Mouse (Mus musculus) heart, postnatal 0 days (tissue): ENCODE results near the gene AW551984. TPM values are rescaled to one million over a fixed set of nuclear protein-coding genes. Genes with fewer than 3 reads are reported as not detected.

Experiments used
- ATAC-seq: fragments of 200-750 bp; cut with Nextera tagmentation; 2 replicates; pipeline ENCODE4 v1.8.0; 2017; ENCODE audit warnings: low read depth, moderate number of reproducible peaks, moderate library complexity; ENCODE audit not compliant: insufficient read depth
- DNase-seq: peaks from one replicate; pipeline ENCODE4 v3.0.0-alpha.2; 2016; ENCODE audit warnings: low spot score
- H3K27ac ChIP-seq: fragments of 300-500 bp; sonication (generic); 2 replicates; pipeline ENCODE4 v1.5.1; 2014; ENCODE audit warnings: low read depth, mild to moderate bottlenecking
- H3K27me3 ChIP-seq: fragments of 300-500 bp; sonication (generic); 2 replicates; pipeline ENCODE4 v1.6.1; 2014; ENCODE audit warnings: low read length, mixed read lengths; ENCODE audit not compliant: control insufficient read depth, insufficient read depth
- H3K36me3 ChIP-seq: fragments of 300-500 bp; sonication (generic); replicated peaks from 2 replicates; pipeline ENCODE4 v1.6.1; 2014; ENCODE audit warnings: low read length, mixed read lengths; ENCODE audit not compliant: control insufficient read depth, insufficient read depth
- H3K4me1 ChIP-seq: fragments of 300-500 bp; sonication (generic); 2 replicates; pipeline ENCODE4 v1.6.1; 2014; ENCODE audit warnings: antibody characterized with exemption; ENCODE audit not compliant: control insufficient read depth, insufficient read depth
- H3K4me2 ChIP-seq: fragments of 300-500 bp; sonication (generic); 2 replicates; pipeline ENCODE4 v1.6.1; 2014; ENCODE audit warnings: low read depth, mild to moderate bottlenecking, low read length, moderate library complexity
- H3K4me3 ChIP-seq: fragments of 300-500 bp; sonication (generic); 2 replicates; pipeline ENCODE4 v1.5.1; 2014; ENCODE audit warnings: low read depth, low read length
- H3K9ac ChIP-seq: fragments of 300-500 bp; sonication (generic); replicated peaks from 2 replicates; pipeline ENCODE4 v1.6.1; 2014; ENCODE audit warnings: low read depth, low read length, mixed read lengths
- H3K9me3 ChIP-seq: fragments of 300-500 bp; sonication (generic); replicated peaks from 2 replicates; pipeline ENCODE4 v1.6.1; 2016; ENCODE audit warnings: low read length; ENCODE audit not compliant: control insufficient read depth
- CTCF ChIP-seq: IDR thresholded peaks from 2 replicates; pipeline ENCODE4 v1.5.1; 2016; ENCODE audit warnings: antibody characterized with exemption, control low read depth, low read depth
- EP300 ChIP-seq: IDR thresholded peaks from 2 replicates; pipeline ENCODE4 v1.6.1; 2016; ENCODE audit warnings: antibody characterized with exemption, low read depth
- whole genome bisulfite sequencing: fragments of 180-500 bp; shearing (Covaris S2); extraction: QIAGEN DNeasy Blood & Tissue Kit; methylation state at CpG from one replicate; pipeline ENCODE4 v1.1.7; 2014; 5-methylcytosine and 5-hydroxymethylcytosine counted together
- polyA plus RNA-seq: library from polyadenylated mRNA; unstranded; fragments of >200 nt; fragmentation: Nextera tagmentation; extraction: Ambion mirVana; gene quantifications from 2 replicates; pipeline ENCODE4 v1.2.1, GENCODE M21; 2015
- total RNA-seq: library from RNA; depleted of rRNA; stranded (reverse); fragments of >200 nt; gene quantifications from 2 replicates; pipeline ENCODE4 v1.2.3, GENCODE M21; 2014; ENCODE audit warnings: low replicate concordance; rRNA removed

AW551984 gene
- 5.6 and 6.9 TPM in 2 replicates for total RNA-seq
- polyA plus RNA-seq, result 2.1 and 2.2 TPM in 2 replicates

DNA sequence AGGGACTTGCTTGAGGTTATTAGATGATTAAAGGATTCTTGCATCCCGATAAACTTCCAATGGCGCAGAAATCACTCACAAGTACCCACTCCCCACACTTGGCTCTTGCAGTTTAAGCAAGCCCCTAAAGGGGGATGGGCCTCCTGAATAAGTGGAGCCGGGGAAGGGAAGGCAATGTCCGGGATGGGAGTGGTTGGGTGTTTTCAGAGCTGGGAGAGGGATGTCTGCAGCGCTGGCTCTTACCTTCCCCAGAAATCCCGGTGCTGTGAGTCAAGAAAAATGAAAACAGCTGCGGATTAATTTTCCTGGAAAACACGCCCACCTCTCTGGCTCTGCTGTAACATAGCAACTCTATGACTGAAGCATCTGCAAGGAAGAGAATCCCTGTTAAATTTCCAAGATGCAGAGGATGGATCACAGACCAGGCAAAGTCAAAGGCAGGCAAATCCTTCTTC lies at the start of gene AW551984:
Gene AW551984, minus strand, starts transcription at position 405 of the 455 bp plus-strand sequence.
- DNase-seq, result no peak
- H3K4me3 ChIP-seq, result peak within 1 kb of the TSS; percentile 47
- TF ChIP-seq EP300, result no peak
- TF ChIP-seq CTCF, result no peak
- no peaks in the 10 kb centered on the region for H3K9me3 ChIP-seq
- WGBS, result 2% methylated on average over 8 of the region's 8 CpGs
- 0 out of 2 replicates have a peak, but pooled peaks have one; percentile 39 for ATAC-seq
- peak within 1 kb of the TSS; percentile 93 for H3K4me2 ChIP-seq
- H3K4me1 ChIP-seq, result peaks cover 6% of the 10 kb centered on the region; the same call in 1 of the 2 replicates
- H3K9ac ChIP-seq, result peak within 1 kb of the TSS; percentile 42
- H3K27me3 ChIP-seq, result no peaks in the 10 kb centered on the region
- no peaks in the 10 kb centered on the region for H3K36me3 ChIP-seq
- H3K27ac ChIP-seq, result no peak within 1 kb of the TSS

- TF ChIP-seq CTCF, result no peak
- TF ChIP-seq EP300, result no peak
- DNase-seq, result no peak
- 71% methylated on average over 4 of the region's 4 CpGs for WGBS
Observed at GRCm38 (mm10) chr9:39647382-39647781, 43.2 kb upstream of the AW551984 start.

GRCm38 (mm10) chr9:39644785-39645184 lies 40.6 kb upstream of the AW551984 start, which contains the start of gene Olfr961:
Olfr961 (plus strand) TSS chr9:39645085.
- Histone ChIP-seq H3K36me3 (no peaks in the 10 kb centered on the region), H3K4me3 (no peak within 1 kb of the TSS), H3K9ac (no peak within 1 kb of the TSS), H3K27ac (no peak within 1 kb of the TSS), H3K4me1 (no peaks in the 10 kb centered on the region), H3K27me3 (no peaks in the 10 kb centered on the region), H3K9me3 (no peaks in the 10 kb centered on the region), H3K4me2 (no peak within 1 kb of the TSS)
- ATAC-seq, result no peak
- DNase-seq, result no peak
- TF ChIP-seq EP300 (no peak), CTCF (no peak)

More at GRCm38 (mm10) chr9:39647382-39647781, 43.2 kb upstream of the AW551984 start:
- no peak overlapping the region for H3K9ac ChIP-seq
- no peak overlapping the region for H3K4me3 ChIP-seq
- no peaks in the 10 kb centered on the region for H3K36me3 ChIP-seq
- no peak overlapping the region for H3K27ac ChIP-seq
- no peaks in the 10 kb centered on the region for H3K27me3 ChIP-seq
- no peak for ATAC-seq
- H3K9me3 ChIP-seq, result no peaks in the 10 kb centered on the region
- no peaks in the 10 kb centered on the region for H3K4me1 ChIP-seq
- H3K4me2 ChIP-seq, result no peak overlapping the region

DNA sequence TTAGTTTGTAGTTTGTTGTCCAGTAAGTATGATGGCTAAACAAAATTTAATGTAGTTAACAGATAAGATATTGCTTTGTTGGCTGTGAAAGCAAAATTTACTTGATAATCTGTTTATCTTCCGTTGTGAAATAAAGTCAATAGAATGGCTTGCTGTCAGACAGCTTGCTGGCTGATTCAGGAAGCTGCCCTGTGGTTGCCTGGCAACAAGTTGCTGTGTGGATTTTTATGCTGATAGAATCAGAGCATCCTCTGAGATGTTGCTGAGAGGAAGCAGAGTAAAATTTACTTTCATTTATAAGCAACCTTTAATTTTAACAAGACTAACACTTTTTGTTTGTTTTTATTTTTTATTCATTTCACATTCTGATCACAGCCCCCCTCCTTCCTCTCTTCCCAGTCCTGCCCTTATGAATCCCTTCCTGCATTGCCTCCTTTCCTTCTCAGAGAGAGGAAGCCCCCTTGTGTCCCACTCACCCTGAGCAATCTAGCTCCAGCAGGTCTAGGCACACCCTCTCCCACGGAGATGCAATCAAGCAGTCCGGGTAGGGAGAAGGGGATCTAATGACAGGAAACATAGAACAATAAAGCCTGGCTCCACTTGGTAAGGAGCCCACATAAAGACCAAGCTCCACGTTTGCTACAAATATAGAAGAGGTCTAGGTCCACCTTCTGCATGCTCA lies 29.9 kb upstream of the AW551984 start:
- H3K4me2 ChIP-seq, result no peak overlapping the region
- H3K9me3 ChIP-seq, result no peaks in the 10 kb centered on the region
- DNase-seq, result no peak
- H3K4me3 ChIP-seq, result no peak overlapping the region
- H3K9ac ChIP-seq, result no peak overlapping the region
- H3K27ac ChIP-seq, result no peak overlapping the region
- WGBS, result 33% methylated on average over 4 of the region's 4 CpGs
- no peak for TF ChIP-seq CTCF
- no peak for TF ChIP-seq EP300
- ATAC-seq, result no peak
- no peaks in the 10 kb centered on the region for H3K4me1 ChIP-seq
- no peaks in the 10 kb centered on the region for H3K27me3 ChIP-seq
- H3K36me3 ChIP-seq, result no peaks in the 10 kb centered on the region

GRCm38 (mm10) chr9:39629069-39629468 lies 24.9 kb upstream of the AW551984 start:
- no peaks in the 10 kb centered on the region for H3K9me3 ChIP-seq
- no peak for DNase-seq
- H3K4me1 ChIP-seq, result no peaks in the 10 kb centered on the region
- H3K36me3 ChIP-seq, result no peaks in the 10 kb centered on the region
- no peak overlapping the region for H3K27ac ChIP-seq
- H3K27me3 ChIP-seq, result no peaks in the 10 kb centered on the region
- no peak overlapping the region for H3K9ac ChIP-seq
- no peak for ATAC-seq
- H3K4me2 ChIP-seq, result no peak overlapping the region
- WGBS, result 82% methylated on average over 2 of the region's 2 CpGs
- H3K4me3 ChIP-seq, result no peak overlapping the region
- no peak for TF ChIP-seq CTCF
- TF ChIP-seq EP300, result no peak

- H3K36me3 ChIP-seq, result no peaks in the 10 kb centered on the region
- H3K9me3 ChIP-seq, result no peaks in the 10 kb centered on the region
- no peak overlapping the region for H3K9ac ChIP-seq
- no peaks in the 10 kb centered on the region for H3K27me3 ChIP-seq
- ATAC-seq (no peak), DNase-seq (no peak)
- H3K27ac ChIP-seq, result no peak overlapping the region
- no peak overlapping the region for H3K4me2 ChIP-seq
- no peaks in the 10 kb centered on the region for H3K4me1 ChIP-seq
- no peak for TF ChIP-seq EP300
- no peak for TF ChIP-seq CTCF
- H3K4me3 ChIP-seq, result no peak overlapping the region
- WGBS, result 47% methylated on average over 2 of the region's 2 CpGs
Observed at GRCm38 (mm10) chr9:39624711-39625110, 20.5 kb upstream of the AW551984 start.
